Mouse (Mus musculus) forebrain, postnatal 0 days (tissue): ENCODE results near the gene Trpv4. TPM values are rescaled to one million over a fixed set of nuclear protein-coding genes. Genes with fewer than 3 reads are reported as not detected.
A peak's percentile ranks its signal among the peaks of the same experiment; 100 is the strongest.

Experiments used
- ATAC-seq: fragments of 200-750 bp; cut with Nextera tagmentation; 2 replicates; pipeline ENCODE4 v1.8.0; 2017; ENCODE audit warnings: mild to moderate bottlenecking, moderate library complexity
- DNase-seq: peaks from one replicate; pipeline ENCODE4 v3.0.0-alpha.2; 2015
- H3K27ac ChIP-seq: fragments of 300-500 bp; sonication (generic); 2 replicates; pipeline ENCODE4 v1.5.1; 2014; ENCODE audit warnings: low read depth, mild to moderate bottlenecking, antibody characterized with exemption, low read length, moderate library complexity, mixed read lengths
- H3K27me3 ChIP-seq: fragments of 300-500 bp; sonication (generic); 2 replicates; pipeline ENCODE4 v1.6.1; 2014; ENCODE audit warnings: mild to moderate bottlenecking, low read length, mixed read lengths; ENCODE audit not compliant: insufficient read depth
- H3K36me3 ChIP-seq: fragments of 300-500 bp; sonication (generic); 2 replicates; pipeline ENCODE4 v1.6.1; 2014; ENCODE audit warnings: mild to moderate bottlenecking, moderate library complexity; ENCODE audit not compliant: insufficient read depth
- H3K4me1 ChIP-seq: fragments of 300-500 bp; sonication (generic); 2 replicates; pipeline ENCODE4 v1.6.1; 2014; ENCODE audit warnings: antibody characterized with exemption; ENCODE audit not compliant: insufficient read depth
- H3K4me2 ChIP-seq: fragments of 300-500 bp; sonication (generic); 2 replicates; pipeline ENCODE4 v1.6.1; 2014; ENCODE audit warnings: low read depth, mild to moderate bottlenecking, moderate library complexity
- H3K4me3 ChIP-seq: fragments of 300-500 bp; sonication (generic); 2 replicates; pipeline ENCODE4 v1.5.1; 2014; ENCODE audit warnings: low read depth, low read length, mixed read lengths
- H3K9ac ChIP-seq: fragments of 300-500 bp; sonication (generic); 2 replicates; pipeline ENCODE4 v1.6.1; 2014; ENCODE audit warnings: mild to moderate bottlenecking
- H3K9me3 ChIP-seq: fragments of 300-500 bp; sonication (generic); 2 replicates; pipeline ENCODE4 v1.6.1; 2016; ENCODE audit warnings: low read length
- CTCF ChIP-seq: sonication (generic); IDR thresholded peaks from 2 replicates; pipeline ENCODE4 v1.5.1; 2016; ENCODE audit warnings: antibody characterized with exemption, control low read depth, low read depth
- WGBS: fragments of 180-500 bp; shearing (Covaris S2); extraction: QIAGEN DNeasy Blood & Tissue Kit; methylation state at CpG from one replicate; pipeline ENCODE4 v1.1.7; 2014; 5-methylcytosine and 5-hydroxymethylcytosine counted together
- polyA plus RNA-seq: library from polyadenylated mRNA; unstranded; fragments of >200 nt; fragmentation: Nextera tagmentation; extraction: Ambion mirVana; gene quantifications from 2 replicates; pipeline ENCODE4 v1.2.1, GENCODE M21; 2015
- total RNA-seq: library from RNA; depleted of rRNA; stranded (reverse); fragments of >200 nt; gene quantifications from 2 replicates; pipeline ENCODE4 v1.2.3, GENCODE M21; 2014

Gene Trpv4
- total and polyA plus RNA-seq, 2 experiments from 2014 or later: 0.81 to 2.4 TPM

DNA sequence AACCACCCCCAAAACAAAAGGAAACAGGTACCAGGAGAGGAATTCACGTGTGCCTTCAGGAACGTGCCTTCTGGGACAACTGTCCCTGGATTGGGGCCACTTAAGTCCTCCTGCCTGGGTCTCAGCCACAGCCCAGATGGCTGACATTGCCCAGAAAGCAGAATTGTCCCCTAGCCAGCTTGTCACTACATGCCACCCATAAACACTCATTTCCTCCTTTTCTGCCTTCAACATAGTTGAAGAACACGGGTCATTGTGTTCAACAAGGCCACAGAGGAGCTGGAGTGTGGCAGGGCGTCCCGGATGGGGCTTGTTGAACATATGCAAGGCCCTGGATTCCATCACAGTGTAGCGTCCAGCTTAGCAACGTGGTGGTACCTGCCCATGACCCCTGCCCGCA, 23.5 kb upstream of the Trpv4 start:
- TF ChIP-seq CTCF: no peak
- Histone ChIP-seq H3K4me1 (no peaks in the 10 kb centered on the region), H3K4me3 (no peak overlapping the region), H3K27me3 (no peaks in the 10 kb centered on the region), H3K9ac (no peak overlapping the region), H3K9me3 (no peaks in the 10 kb centered on the region), H3K27ac (no peak overlapping the region), H3K4me2 (no peak overlapping the region), H3K36me3 (peaks cover 4% of the 10 kb centered on the region; the same call in 1 of the 2 replicates)
- DNase-seq: no peak
- WGBS: 74% methylated on average over 8 of the region's 8 CpGs
- ATAC-seq: no peak

- no peak overlapping the region for H3K27ac ChIP-seq
- H3K9ac ChIP-seq: no peak overlapping the region
- H3K4me2 ChIP-seq: no peak overlapping the region
- no peaks in the 10 kb centered on the region for H3K9me3 ChIP-seq
- no peaks in the 10 kb centered on the region for H3K4me1 ChIP-seq
- ATAC-seq (no peak), DNase-seq (no peak)
- no peaks in the 10 kb centered on the region for H3K27me3 ChIP-seq
- TF ChIP-seq CTCF: no peak
- peaks cover 10% of the 10 kb centered on the region; the same call in 1 of the 2 replicates for H3K36me3 ChIP-seq
- no peak overlapping the region for H3K4me3 ChIP-seq
- WGBS: 80% methylated on average over 19 of the region's 19 CpGs
These were observed 22.6 kb upstream of the Trpv4 start for GRCm38 (mm10) chr5:114680676-114681285.

DNA sequence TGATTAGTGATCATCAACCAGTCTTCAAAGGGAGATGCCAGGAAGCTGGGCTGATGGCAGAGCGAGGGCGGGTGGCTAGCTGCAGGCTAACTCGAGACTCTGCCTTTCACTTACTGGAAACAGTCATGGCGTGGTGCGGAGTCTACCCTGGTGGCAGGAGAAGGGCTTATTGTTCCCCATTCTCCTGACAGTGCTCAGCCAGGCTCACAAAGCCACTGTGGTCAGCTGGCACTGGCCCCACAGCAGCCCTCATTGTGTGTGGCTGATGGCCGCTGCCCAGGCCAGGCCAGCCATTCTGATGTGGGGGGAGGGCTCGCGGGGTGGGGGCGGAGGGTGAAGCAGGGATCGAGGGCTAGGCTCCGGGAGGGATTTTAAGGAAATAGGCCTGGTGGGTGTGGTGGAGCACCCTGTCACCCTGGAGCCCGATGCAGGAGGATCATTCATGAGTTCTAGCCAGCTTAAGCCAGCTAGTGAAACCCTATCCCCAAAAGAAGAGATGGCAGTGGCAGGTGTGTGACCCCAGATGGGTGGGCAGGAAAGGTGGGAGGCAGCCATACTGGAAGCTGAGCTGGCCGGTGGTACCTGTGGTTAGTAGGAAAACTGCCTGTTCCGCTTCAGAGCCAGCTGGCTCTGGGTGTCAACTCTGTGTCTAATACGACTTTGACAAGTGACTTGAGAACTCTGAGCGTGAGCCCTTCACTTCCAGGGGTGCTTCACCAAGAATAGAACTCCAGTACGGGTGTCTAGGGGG, 21.8 kb upstream of the Trpv4 start:
- WGBS: 51% methylated on average over 17 of the region's 17 CpGs
- Histone ChIP-seq H3K4me1 (no peaks in the 10 kb centered on the region), H3K4me3 (no peak overlapping the region), H3K9ac (no peak overlapping the region), H3K9me3 (no peaks in the 10 kb centered on the region), H3K27ac (no peak overlapping the region), H3K4me2 (no peak overlapping the region), H3K36me3 (peaks cover 10% of the 10 kb centered on the region; the same call in 1 of the 2 replicates), H3K27me3 (no peaks in the 10 kb centered on the region)
- peak; percentile 47; the same call in 1 of the 2 replicates for ATAC-seq
- DNase-seq: no peak
- no peak for TF ChIP-seq CTCF

GRCm38 (mm10) chr5:114674594-114674993, 16.4 kb upstream of the Trpv4 start:
- no peak for DNase-seq
- Histone ChIP-seq H3K4me2 (no peak overlapping the region), H3K27ac (no peak overlapping the region), H3K4me3 (no peak overlapping the region), H3K9me3 (no peaks in the 10 kb centered on the region), H3K27me3 (no peaks in the 10 kb centered on the region), H3K36me3 (peaks cover 10% of the 10 kb centered on the region; the same call in 1 of the 2 replicates), H3K4me1 (no peaks in the 10 kb centered on the region), H3K9ac (no peak overlapping the region)
- TF ChIP-seq CTCF: no peak
- 89% methylated on average over 8 of the region's 8 CpGs for WGBS
- no peak for ATAC-seq

DNA sequence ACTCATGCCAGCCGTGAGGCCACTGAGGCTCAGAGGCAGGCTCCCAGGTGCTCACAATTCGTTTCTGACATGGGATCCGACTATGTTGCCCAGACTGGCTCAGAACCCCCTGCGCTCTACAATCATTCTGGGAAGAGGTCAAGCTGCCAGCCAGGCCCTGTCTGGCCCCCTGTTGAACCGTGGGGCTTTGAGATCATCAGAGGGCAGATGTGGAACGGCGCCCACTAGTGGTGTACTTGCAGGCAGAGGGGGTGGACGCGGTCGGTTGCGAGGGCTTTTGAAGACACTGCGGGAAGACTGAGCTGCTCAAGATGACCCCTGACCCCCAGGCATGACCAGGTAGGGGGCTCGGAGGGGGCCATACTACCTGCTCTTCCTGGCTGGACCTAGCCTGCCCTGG, 14.9 kb upstream of the Trpv4 start:
- 94% methylated on average over 13 of the region's 13 CpGs for WGBS
- no peak for ATAC-seq
- H3K27me3 ChIP-seq: no peaks in the 10 kb centered on the region

DNA sequence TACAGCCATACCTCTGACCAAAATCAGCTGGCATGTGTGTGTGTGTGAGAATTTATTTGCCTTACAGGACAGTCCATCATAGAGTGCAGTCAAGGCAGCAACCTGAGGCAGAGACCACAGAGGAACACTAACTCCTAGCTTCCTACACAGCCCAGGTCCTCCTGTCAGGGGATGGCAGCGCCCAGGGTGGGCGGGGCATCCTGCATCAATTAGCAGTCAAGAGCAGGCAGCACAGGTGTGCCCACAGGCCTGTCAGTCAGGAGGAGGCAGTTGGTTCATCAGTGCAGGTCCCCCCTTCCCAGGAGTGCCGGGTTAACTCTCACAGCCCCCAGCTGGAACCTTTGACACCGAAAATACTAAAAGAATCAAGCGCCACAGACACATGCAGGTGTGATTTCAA, 10.8 kb upstream of the Trpv4 start:
- Histone ChIP-seq H3K27ac (no peak overlapping the region), H3K4me1 (no peaks in the 10 kb centered on the region), H3K4me3 (no peak overlapping the region), H3K36me3 (no peaks in the 10 kb centered on the region; the same call in 1 of the 2 replicates), H3K27me3 (no peaks in the 10 kb centered on the region), H3K4me2 (no peak overlapping the region), H3K9me3 (no peaks in the 10 kb centered on the region), H3K9ac (no peak overlapping the region)
- TF ChIP-seq CTCF: no peak
- DNase-seq (no peak), ATAC-seq (no peak)
- WGBS: 82% methylated on average over 5 of the region's 5 CpGs

More for the DNA sequence above, 14.9 kb upstream of the Trpv4 start:
- Histone ChIP-seq H3K4me1 (no peaks in the 10 kb centered on the region), H3K4me3 (no peak overlapping the region), H3K36me3 (peaks cover 10% of the 10 kb centered on the region; the same call in 1 of the 2 replicates), H3K9ac (no peak overlapping the region), H3K4me2 (no peak overlapping the region), H3K9me3 (no peaks in the 10 kb centered on the region), H3K27ac (no peak overlapping the region)
- no peak for DNase-seq
- 0 out of 2 replicates have a peak, but pooled peaks have one; percentile 7 for TF ChIP-seq CTCF
